Mouse (Mus musculus) small intestine, adult 2 months (tissue): ENCODE data around the gene Galnt6.

Experiments
- CTCF ChIP-seq: fragments of 200-500 bp; IDR thresholded peaks from 2 replicates; pipeline ENCODE4 v1.5.1; 2012; ENCODE audit warnings: low read depth, mild to moderate bottlenecking, control low read depth, inconsistent platforms, low read length, moderate library complexity, mixed read lengths; ENCODE audit not compliant: insufficient replicate concordance, insufficient read length; ENCODE audit errors: extremely low read depth
- POLR2A ChIP-seq: fragments of 200-500 bp; IDR thresholded peaks from 2 replicates; pipeline ENCODE4 v1.6.1; 2012; ENCODE audit warnings: low read depth, mild to moderate bottlenecking, control low read depth, inconsistent platforms, low read length, moderate library complexity

DNA sequence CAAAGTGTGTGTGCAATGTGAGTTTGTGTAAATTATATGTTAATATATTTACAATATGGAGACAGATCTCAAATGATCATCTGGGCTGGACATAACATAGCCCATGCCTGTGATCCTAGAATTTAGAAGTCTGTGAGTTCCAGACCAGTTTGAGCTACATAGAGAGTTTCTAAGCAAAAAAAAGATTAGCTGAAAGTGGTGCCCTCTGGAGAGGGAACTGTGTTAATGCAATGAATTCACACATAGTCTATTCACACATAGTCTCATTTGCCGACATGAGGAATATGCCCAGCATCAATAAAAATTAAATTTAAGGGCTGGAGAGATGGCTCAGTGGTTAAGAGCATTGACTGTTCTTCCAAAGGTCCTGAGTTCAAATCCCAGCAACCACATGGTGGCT lies 52.7 kb downstream of the Galnt6 start:
- TF ChIP-seq CTCF (no peak), POLR2A (no peak)
